Mouse (Mus musculus) midbrain, postnatal 0 days (tissue): ENCODE data around the gene Wnk2. TPM values are rescaled to one million over a fixed set of nuclear protein-coding genes. Genes with fewer than 3 reads are reported as not detected.
A peak's percentile ranks its signal among the peaks of the same experiment; 100 is the strongest.
"Not testable (repeated sequence)": the region's sequence is repeated elsewhere in the genome, so short reads cannot be mapped to it uniquely, and the experiment has no call there.

Experiments
- ATAC-seq: fragments of 200-750 bp; cut with Nextera tagmentation; 2 replicates; pipeline ENCODE4 v1.8.0; 2017; ENCODE audit warnings: moderate number of reproducible peaks, mild to moderate bottlenecking, moderate TSS enrichment, moderate library complexity; ENCODE audit not compliant: low FRiP score
- DNase-seq: peaks from one replicate; pipeline ENCODE4 v3.0.0-alpha.2; 2015; ENCODE audit warnings: low spot score
- H3K27ac ChIP-seq: fragments of 300-500 bp; sonication (generic); 2 replicates; pipeline ENCODE4 v1.5.1; 2014; ENCODE audit warnings: low read depth, mild to moderate bottlenecking, low read length, mixed read lengths
- H3K27me3 ChIP-seq: fragments of 300-500 bp; sonication (generic); 2 replicates; pipeline ENCODE4 v1.6.1; 2014; ENCODE audit warnings: low read length, control low read depth, mixed read lengths; ENCODE audit not compliant: insufficient read depth
- H3K36me3 ChIP-seq: fragments of 300-500 bp; sonication (generic); 2 replicates; pipeline ENCODE4 v1.6.1; 2014; ENCODE audit warnings: low read length, control low read depth, mixed read lengths; ENCODE audit not compliant: insufficient read depth
- H3K4me1 ChIP-seq: fragments of 300-500 bp; sonication (generic); 2 replicates; pipeline ENCODE4 v1.6.1; 2014; ENCODE audit warnings: mild to moderate bottlenecking, control low read depth, antibody characterized with exemption, low read length, mixed read lengths; ENCODE audit not compliant: insufficient read depth
- H3K4me2 ChIP-seq: fragments of 300-500 bp; sonication (generic); 2 replicates; pipeline ENCODE4 v1.6.1; 2014; ENCODE audit warnings: low read depth, mild to moderate bottlenecking, low read length, mixed read lengths; ENCODE audit not compliant: poor library complexity, severe bottlenecking
- H3K4me3 ChIP-seq: fragments of 300-500 bp; sonication (generic); 2 replicates; pipeline ENCODE4 v1.5.1; 2014; ENCODE audit warnings: low read depth, mild to moderate bottlenecking, low read length, moderate library complexity
- H3K9ac ChIP-seq: fragments of 300-500 bp; sonication (generic); replicated peaks from 2 replicates; pipeline ENCODE4 v1.6.1; 2014; ENCODE audit warnings: mild to moderate bottlenecking, low read length, moderate library complexity, mixed read lengths; ENCODE audit not compliant: poor library complexity, severe bottlenecking
- H3K9me3 ChIP-seq: fragments of 300-500 bp; sonication (generic); 2 replicates; pipeline ENCODE4 v1.6.1; 2016; ENCODE audit warnings: low read length, control low read depth
- CTCF ChIP-seq: IDR thresholded peaks from 2 replicates; pipeline ENCODE4 v1.5.1; 2016; ENCODE audit warnings: antibody characterized with exemption, mild to moderate bottlenecking
- WGBS: fragments of 180-500 bp; shearing (Covaris S2); extraction: QIAGEN DNeasy Blood & Tissue Kit; methylation state at CpG from one replicate; pipeline ENCODE4 v1.1.7; 2014; 5-methylcytosine and 5-hydroxymethylcytosine counted together
- polyA plus RNA-seq: library from polyadenylated mRNA; unstranded; fragments of >200 nt; fragmentation: Nextera tagmentation; extraction: Ambion mirVana; gene quantifications from 2 replicates; pipeline ENCODE4 v1.2.1, GENCODE M21; 2015
- total RNA-seq: library from RNA; depleted of rRNA; stranded (reverse); fragments of >200 nt; gene quantifications from 2 replicates; pipeline ENCODE4 v1.2.3, GENCODE M21; 2014

The Wnk2 gene
- total and polyA plus RNA-seq, 2 experiments from 2014 or later, result 17.7 to 62.9 TPM

- Histone ChIP-seq H3K27ac (no peak overlapping the region), H3K9me3 (no peaks in the 10 kb centered on the region), H3K36me3 (peaks cover 47% of the 10 kb centered on the region), H3K4me2 (no peak overlapping the region), H3K9ac (no peak overlapping the region), H3K4me1 (no peaks in the 10 kb centered on the region), H3K4me3 (no peak overlapping the region), H3K27me3 (no peaks in the 10 kb centered on the region)
- no peak for TF ChIP-seq CTCF
- DNase-seq, result no peak
- WGBS, result 90% methylated on average over 4 of the region's 4 CpGs
- ATAC-seq, result no peak
These were observed 91.5 kb downstream of the Wnk2 start for GRCm38 (mm10) chr13:49056304-49056703.

- not testable (repeated sequence) for H3K27ac ChIP-seq, H3K4me1 ChIP-seq, H3K9me3 ChIP-seq, H3K4me3 ChIP-seq, H3K4me2 ChIP-seq, H3K27me3 ChIP-seq, ATAC-seq, DNase-seq, H3K9ac ChIP-seq
- peaks cover 46% of the 10 kb centered on the region for H3K36me3 ChIP-seq
These were observed 93.1 kb downstream of the Wnk2 start for GRCm38 (mm10) chr13:49054753-49055152.

- no peaks in the 10 kb centered on the region for H3K9me3 ChIP-seq
- no peaks in the 10 kb centered on the region for H3K27me3 ChIP-seq
- H3K4me2 ChIP-seq, result no peak overlapping the region
- H3K36me3 ChIP-seq, result peaks cover 43% of the 10 kb centered on the region
- no peak overlapping the region for H3K4me3 ChIP-seq
- no peak for ATAC-seq
- no peaks in the 10 kb centered on the region for H3K4me1 ChIP-seq
- TF ChIP-seq CTCF, result no peak
- DNase-seq, result no peak
- WGBS, result 81% methylated on average over 2 of the region's 2 CpGs
- no peak overlapping the region for H3K9ac ChIP-seq
- H3K27ac ChIP-seq, result no peak overlapping the region
These were observed 94.5 kb downstream of the Wnk2 start for GRCm38 (mm10) chr13:49053333-49053732.

- Histone ChIP-seq H3K4me3 (no peak overlapping the region), H3K9me3 (no peaks in the 10 kb centered on the region), H3K9ac (no peak overlapping the region), H3K27me3 (no peaks in the 10 kb centered on the region), H3K36me3 (peaks cover 41% of the 10 kb centered on the region), H3K4me2 (no peak overlapping the region), H3K27ac (no peak overlapping the region), H3K4me1 (no peaks in the 10 kb centered on the region)
- DNase-seq (no peak), ATAC-seq (no peak)
- TF ChIP-seq CTCF, result peak; percentile 62
- WGBS, result 39% methylated on average over 9 of the region's 9 CpGs
These were observed 95.3 kb downstream of the Wnk2 start for GRCm38 (mm10) chr13:49052512-49052911.

- 89% methylated on average over 1 of the region's 1 CpGs for WGBS
- no peaks in the 10 kb centered on the region for H3K4me1 ChIP-seq
- H3K27me3 ChIP-seq, result no peaks in the 10 kb centered on the region
- no peaks in the 10 kb centered on the region for H3K9me3 ChIP-seq
- peak; percentile 42 for TF ChIP-seq CTCF
- H3K27ac ChIP-seq, result no peak overlapping the region
- no peak overlapping the region for H3K4me3 ChIP-seq
- H3K4me2 ChIP-seq, result no peak overlapping the region
- DNase-seq (no peak), ATAC-seq (no peak)
- H3K9ac ChIP-seq, result no peak overlapping the region
- H3K36me3 ChIP-seq, result peaks cover 39% of the 10 kb centered on the region
These were observed 100.4 kb downstream of the Wnk2 start for GRCm38 (mm10) chr13:49047393-49047792.

GRCm38 (mm10) chr13:49044145-49044561 is 103.7 kb downstream of the Wnk2 start:
- ATAC-seq, result no peak
- Histone ChIP-seq H3K36me3 (peaks cover 15% of the 10 kb centered on the region), H3K4me3 (no peak overlapping the region), H3K4me2 (no peak overlapping the region), H3K4me1 (no peaks in the 10 kb centered on the region), H3K9me3 (no peaks in the 10 kb centered on the region), H3K27ac (no peak overlapping the region), H3K9ac (no peak overlapping the region), H3K27me3 (no peaks in the 10 kb centered on the region)
- no peak for TF ChIP-seq CTCF
- 25% methylated on average over 10 of the region's 10 CpGs for WGBS
- no peak for DNase-seq
